Comparison of ENCODE assay signal across 18 mouse cellular contexts in genomic region chr8:112698141-112698540, GRCm38 (mm10).
"Had no signal": no experiment of that assay in that cellular context is flagged by ENCODE, and none has a peak within 500 bp of the region (broad histone marks: within the 10 kb centered on the region; RNA-seq: fewer than 3 reads in every experiment).

No protein-coding gene starts in this region.

- H3K27ac ChIP-seq: midbrain, embryonic 10.5 days; midbrain, embryonic 12.5 days; neural tube, embryonic 13.5 days; neural tube, embryonic 15.5 days had no signal

- H3K9me3 ChIP-seq: midbrain, embryonic 10.5 days; midbrain, embryonic 12.5 days; neural tube, embryonic 13.5 days; neural tube, embryonic 15.5 days had no signal

- H3K4me1 ChIP-seq: midbrain, embryonic 10.5 days; midbrain, embryonic 12.5 days; neural tube, embryonic 13.5 days; neural tube, embryonic 15.5 days had no signal

- H3K27me3 ChIP-seq: midbrain, embryonic 12.5 days; neural tube, embryonic 13.5 days; neural tube, embryonic 15.5 days had no signal

- H3K4me2 ChIP-seq: lung, embryonic 14.5 days; midbrain, embryonic 12.5 days; neural tube, embryonic 13.5 days; neural tube, embryonic 15.5 days had no signal

- DNase-seq: lung, adult 18-20 months; lung, embryonic 14.5 days; lung, postnatal 10 days; lung, postnatal 4 days; midbrain, embryonic 14.5 days; retina, postnatal 1 day; right cerebral cortex, adult 18-20 months; right cerebral cortex, postnatal 25 days; right cerebral cortex, postnatal 4 days; spleen, adult 18-20 months; thymus, adult 2 months; thymus, postnatal 25 days had no signal

- ATAC-seq: midbrain, embryonic 16.5 days had no signal

- H3K36me3 ChIP-seq: midbrain, embryonic 10.5 days; midbrain, embryonic 12.5 days; neural tube, embryonic 13.5 days; neural tube, embryonic 15.5 days had no signal

- H3K9ac ChIP-seq: lung, embryonic 14.5 days; midbrain, embryonic 12.5 days; neural tube, embryonic 13.5 days; neural tube, embryonic 15.5 days had no signal

- H3K4me3 ChIP-seq: midbrain, embryonic 10.5 days; midbrain, embryonic 12.5 days; myocyte; neural tube, embryonic 13.5 days; neural tube, embryonic 15.5 days had no signal
